Mouse (Mus musculus) stomach, embryonic 15.5 days (tissue): Measurements from ENCODE around the gene Gorasp1. TPM values are rescaled to one million over a fixed set of nuclear protein-coding genes. Genes with fewer than 3 reads are reported as not detected.

Experiments
- ATAC-seq: fragments of 200-750 bp; cut with Nextera tagmentation; 2 replicates; pipeline ENCODE4 v1.8.0; 2017; ENCODE audit warnings: low read depth, moderate number of reproducible peaks, moderate TSS enrichment; ENCODE audit not compliant: insufficient read depth, low FRiP score
- H3K27ac ChIP-seq: fragments of 300-500 bp; sonication (generic); 2 replicates; pipeline ENCODE4 v1.5.1; 2015; ENCODE audit warnings: mild to moderate bottlenecking, inconsistent platforms
- H3K27me3 ChIP-seq: fragments of 300-500 bp; sonication (generic); replicated peaks from 2 replicates; pipeline ENCODE4 v1.6.1; 2015; ENCODE audit warnings: inconsistent platforms
- H3K36me3 ChIP-seq: fragments of 300-500 bp; sonication (generic); 2 replicates; pipeline ENCODE4 v1.6.1; 2015; ENCODE audit warnings: inconsistent platforms
- H3K4me1 ChIP-seq: fragments of 300-500 bp; sonication (generic); 2 replicates; pipeline ENCODE4 v1.6.1; 2015; ENCODE audit warnings: inconsistent platforms
- H3K4me2 ChIP-seq: fragments of 300-500 bp; sonication (generic); 2 replicates; pipeline ENCODE4 v1.6.1; 2015; ENCODE audit warnings: mild to moderate bottlenecking, inconsistent platforms
- H3K4me3 ChIP-seq: fragments of 300-500 bp; sonication (generic); replicated peaks from 2 replicates; pipeline ENCODE4 v1.5.1; 2015; ENCODE audit warnings: inconsistent platforms
- H3K9ac ChIP-seq: fragments of 300-500 bp; sonication (generic); 2 replicates; pipeline ENCODE4 v1.6.1; 2015; ENCODE audit warnings: inconsistent platforms
- H3K9me3 ChIP-seq: fragments of 300-500 bp; sonication (generic); 2 replicates; pipeline ENCODE4 v1.6.1; 2016; ENCODE audit warnings: inconsistent platforms
- WGBS: fragments of 180-500 bp; shearing (Covaris S2); methylation state at CpG from one replicate; pipeline ENCODE4 v1.1.7; 2015; 5-methylcytosine and 5-hydroxymethylcytosine counted together
- polyA plus RNA-seq: library from polyadenylated mRNA; unstranded; fragments of >200 nt; fragmentation: Nextera tagmentation; extraction: Ambion mirVana; gene quantifications from 2 replicates; pipeline ENCODE4 v1.2.1, GENCODE M21; 2015

Gene Gorasp1
- polyA plus RNA-seq, 1 experiment from 2014 or later: 28.7 TPM

DNA sequence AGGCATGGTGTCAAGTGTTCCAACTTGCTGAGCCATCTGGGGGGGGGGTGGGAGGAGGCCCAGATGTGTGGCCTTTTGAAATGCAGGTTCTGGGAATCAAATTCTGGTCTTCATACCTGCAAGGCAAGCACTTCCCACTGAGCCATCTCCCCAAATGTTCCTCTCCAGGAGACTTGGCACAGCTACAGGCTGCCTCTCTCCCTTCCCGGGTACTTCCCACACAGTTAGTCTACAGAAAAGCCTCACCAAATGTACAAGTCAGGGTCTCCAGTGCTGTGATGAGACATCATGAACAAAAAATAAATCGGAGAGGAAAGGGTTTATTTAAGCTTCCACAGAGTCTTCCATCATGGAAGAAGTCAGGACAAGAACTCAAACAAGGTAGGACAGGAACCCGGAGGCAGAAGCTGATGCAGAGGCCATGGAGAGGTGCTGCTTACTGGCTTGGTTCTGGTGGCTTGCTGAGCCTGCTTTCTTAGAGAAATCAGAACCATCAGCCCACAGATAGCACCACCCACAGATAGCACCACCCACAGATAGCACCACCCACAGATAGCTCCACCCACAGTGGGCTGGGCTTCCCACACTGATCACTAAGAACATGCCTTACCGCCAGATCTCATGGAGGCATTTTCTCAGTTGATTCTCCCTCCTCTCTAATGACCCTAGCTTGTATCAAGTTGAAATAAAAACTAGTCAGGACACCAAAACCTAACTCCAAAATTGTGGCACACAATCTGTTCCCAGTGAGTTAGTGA is 50.0 kb downstream of the Gorasp1 start:
- H3K4me2 ChIP-seq: no peak overlapping the region
- 75% methylated on average over 4 of the region's 4 CpGs for WGBS
- no peak overlapping the region for H3K27ac ChIP-seq
- H3K4me1 ChIP-seq: no peaks in the 10 kb centered on the region
- H3K4me3 ChIP-seq: no peak overlapping the region
- H3K36me3 ChIP-seq: no peaks in the 10 kb centered on the region
- ATAC-seq: no peak
- no peaks in the 10 kb centered on the region for H3K27me3 ChIP-seq
- no peaks in the 10 kb centered on the region for H3K9me3 ChIP-seq
- no peak overlapping the region for H3K9ac ChIP-seq

Other genes with a start within 250 kb of the Gorasp1 start
- gene Scn10a, start 218.2 kb downstream of the Gorasp1 start, polyA plus RNA-seq: not detected in 2 replicates
- gene Scn11a, start 112.1 kb downstream of the Gorasp1 start, polyA plus RNA-seq: 0.03 and 0.04 TPM in 2 replicates
- 42.3 TPM in 2 replicates for gene Wdr48, start 42.7 kb downstream of the Gorasp1 start, polyA plus RNA-seq
- gene Ttc21a, start within 50 bp of the Gorasp1 start, polyA plus RNA-seq: 0.06 and 0.14 TPM in 2 replicates
- 5.7 and 6.7 TPM in 2 replicates for gene Csrnp1, start 47.1 kb upstream of the Gorasp1 start, polyA plus RNA-seq
- gene Xirp1, start 86.0 kb upstream of the Gorasp1 start, polyA plus RNA-seq: 0.08 TPM in 2 replicates
- gene Cx3cr1, start 132.3 kb upstream of the Gorasp1 start, polyA plus RNA-seq: 12.3 and 13.3 TPM in 2 replicates
- 0.88 and 1.4 TPM in 2 replicates for gene Ccr8, start 154.5 kb upstream of the Gorasp1 start, polyA plus RNA-seq
- gene Slc25a38, start 172.8 kb upstream of the Gorasp1 start, polyA plus RNA-seq: 32.3 and 37.6 TPM in 2 replicates
- gene Rpsa, start 190.1 kb upstream of the Gorasp1 start, polyA plus RNA-seq: 1,300 and 1,322 TPM in 2 replicates
- gene Mobp, start 212.1 kb upstream of the Gorasp1 start, polyA plus RNA-seq: 0.17 and 0.51 TPM in 2 replicates